Mouse (Mus musculus) embryonic facial prominence, embryonic 14.5 days (tissue): ENCODE measurements around the gene Vps25. TPM values are rescaled to one million over a fixed set of nuclear protein-coding genes. Genes with fewer than 3 reads are reported as not detected.

ENCODE experiments used
- ATAC-seq: fragments of 200-750 bp; cut with Nextera tagmentation; 2 replicates; pipeline ENCODE4 v1.8.0; 2017; ENCODE audit warnings: low read depth, moderate number of reproducible peaks, moderate TSS enrichment
- DNase-seq: peaks from one replicate; pipeline ENCODE4 v3.0.0-alpha.2; 2015; ENCODE audit warnings: low spot score
- H3K27ac ChIP-seq: fragments of 300-500 bp; sonication (generic); replicated peaks from 2 replicates; pipeline ENCODE4 v1.5.1; 2014; ENCODE audit warnings: low read depth, mild to moderate bottlenecking, low read length, moderate library complexity
- H3K27me3 ChIP-seq: fragments of 300-500 bp; sonication (generic); replicated peaks from 2 replicates; pipeline ENCODE4 v1.6.1; 2014; ENCODE audit warnings: low read length; ENCODE audit not compliant: control insufficient read depth, insufficient read depth
- H3K36me3 ChIP-seq: fragments of 300-500 bp; sonication (generic); 2 replicates; pipeline ENCODE4 v1.6.1; 2014; ENCODE audit warnings: low read length, mixed read lengths; ENCODE audit not compliant: control insufficient read depth, insufficient read depth
- H3K4me1 ChIP-seq: fragments of 300-500 bp; sonication (generic); 2 replicates; pipeline ENCODE4 v1.6.1; 2014; ENCODE audit warnings: antibody characterized with exemption, low read length; ENCODE audit not compliant: control insufficient read depth, insufficient read depth
- H3K4me2 ChIP-seq: fragments of 300-500 bp; sonication (generic); 2 replicates; pipeline ENCODE4 v1.6.1; 2014; ENCODE audit warnings: low read depth, mild to moderate bottlenecking, low read length, moderate library complexity, mixed read lengths
- H3K4me3 ChIP-seq: fragments of 300-500 bp; sonication (generic); 2 replicates; pipeline ENCODE4 v1.5.1; 2014; ENCODE audit warnings: low read depth, mild to moderate bottlenecking, low read length
- H3K9ac ChIP-seq: fragments of 300-500 bp; sonication (generic); 2 replicates; pipeline ENCODE4 v1.6.1; 2014; ENCODE audit warnings: low read depth, mild to moderate bottlenecking, low read length, moderate library complexity, mixed read lengths
- H3K9me3 ChIP-seq: fragments of 300-500 bp; sonication (generic); 2 replicates; pipeline ENCODE4 v1.6.1; 2016; ENCODE audit warnings: low read length; ENCODE audit not compliant: control insufficient read depth
- WGBS: fragments of 180-500 bp; shearing (Covaris S2); extraction: QIAGEN DNeasy Blood & Tissue Kit; methylation state at CpG from one replicate; pipeline ENCODE4 v1.1.7; 2014; 5-methylcytosine and 5-hydroxymethylcytosine counted together
- polyA plus RNA-seq: library from polyadenylated mRNA; unstranded; fragments of >200 nt; fragmentation: Nextera tagmentation; extraction: Ambion mirVana; gene quantifications from 2 replicates; pipeline ENCODE4 v1.2.1, GENCODE M21; 2014

The Vps25 gene
- polyA plus RNA-seq, 1 experiment from 2014 or later = 111 TPM

DNA sequence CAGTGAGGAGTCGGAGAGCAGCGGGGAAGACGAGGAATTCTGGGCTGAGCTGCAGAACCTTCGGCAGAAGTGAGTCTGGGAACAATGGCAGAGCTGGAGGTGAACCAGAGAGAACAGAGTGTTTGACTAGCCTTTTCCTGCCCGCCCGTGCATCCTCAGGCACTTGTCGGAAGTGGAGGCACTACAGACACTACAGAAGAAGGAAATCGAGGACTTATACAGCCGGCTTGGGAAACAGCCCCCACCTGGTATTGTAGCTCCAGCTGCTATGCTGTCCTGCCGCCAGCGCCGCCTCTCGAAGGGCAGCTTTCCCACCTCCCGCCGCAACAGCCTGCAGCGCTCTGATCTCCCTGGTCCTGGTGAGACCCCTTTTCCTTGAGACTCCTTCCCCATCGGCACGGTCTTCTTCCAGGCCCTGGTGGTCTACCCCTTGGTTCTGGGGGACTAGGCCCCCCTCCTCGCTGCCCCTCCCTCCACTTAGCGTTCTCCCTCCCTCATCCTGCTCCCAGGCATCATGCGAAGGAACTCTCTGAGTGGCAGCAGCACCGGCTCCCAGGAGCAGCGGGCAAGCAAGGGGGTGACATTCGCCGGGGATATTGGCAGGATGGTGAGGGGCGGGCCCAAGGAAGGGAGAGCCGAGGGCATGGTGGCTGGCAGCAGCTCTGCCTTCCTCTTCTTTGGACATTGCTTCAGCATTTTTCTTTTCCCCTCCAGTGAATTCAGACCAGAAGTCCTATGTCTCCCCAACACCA lies 23.0 kb downstream of the Vps25 start:
- H3K9me3 ChIP-seq = no peaks in the 10 kb centered on the region
- peaks cover 14% of the 10 kb centered on the region for H3K4me1 ChIP-seq
- 0 out of 2 replicates have a peak overlapping the region, but pooled peaks have one; percentile 3 for H3K9ac ChIP-seq
- DNase-seq = no peak
- H3K36me3 ChIP-seq = peaks cover 6% of the 10 kb centered on the region; the same call in 1 of the 2 replicates
- no peak overlapping the region for H3K27ac ChIP-seq
- no peak overlapping the region for H3K4me3 ChIP-seq
- ATAC-seq = no peak
- H3K27me3 ChIP-seq = peaks cover 5% of the 10 kb centered on the region; the same call in 1 of the 2 replicates
- H3K4me2 ChIP-seq = no peak overlapping the region
- 26% methylated on average over 20 of the region's 27 CpGs for WGBS

- peak overlapping the region; percentile 80 for H3K9ac ChIP-seq
- ATAC-seq (no peak), DNase-seq (no peak)
- peaks cover 5% of the 10 kb centered on the region; the same call in 1 of the 2 replicates for H3K27me3 ChIP-seq
- no peak overlapping the region for H3K27ac ChIP-seq
- peak overlapping the region; percentile 85 for H3K4me3 ChIP-seq
- no peaks in the 10 kb centered on the region for H3K9me3 ChIP-seq
- 70% methylated on average over 12 of the region's 12 CpGs for WGBS
- peaks cover 14% of the 10 kb centered on the region for H3K4me1 ChIP-seq
- H3K36me3 ChIP-seq = peaks cover 6% of the 10 kb centered on the region; the same call in 1 of the 2 replicates
- H3K4me2 ChIP-seq = peak overlapping the region; percentile 93
Measured at GRCm38 (mm10) chr11:101277381-101278222, 24.1 kb downstream of the Vps25 start.

- H3K9me3 ChIP-seq = no peaks in the 10 kb centered on the region
- peak; percentile 98 for ATAC-seq
- H3K27me3 ChIP-seq = peaks cover 5% of the 10 kb centered on the region; the same call in 1 of the 2 replicates
- WGBS = 10% methylated on average over 45 of the region's 45 CpGs
- H3K4me3 ChIP-seq = peak within 1 kb of the TSS; percentile 85
- peaks cover 14% of the 10 kb centered on the region for H3K4me1 ChIP-seq
- DNase-seq = peak; percentile 98
- H3K9ac ChIP-seq = peak within 1 kb of the TSS; percentile 80
- peak within 1 kb of the TSS; percentile 93 for H3K4me2 ChIP-seq
- H3K27ac ChIP-seq = peak within 1 kb of the TSS; percentile 45
- peaks cover 6% of the 10 kb centered on the region; the same call in 1 of the 2 replicates for H3K36me3 ChIP-seq
Measured at GRCm38 (mm10) chr11:101278223-101279192, 25.0 kb downstream of the Vps25 start, which contains the start of the genes Cntd1 and Coa3. Gene Cntd1, plus strand, starts transcription at chr11:101279012. Gene Coa3, minus strand, starts transcription at chr11:101279114.

DNA sequence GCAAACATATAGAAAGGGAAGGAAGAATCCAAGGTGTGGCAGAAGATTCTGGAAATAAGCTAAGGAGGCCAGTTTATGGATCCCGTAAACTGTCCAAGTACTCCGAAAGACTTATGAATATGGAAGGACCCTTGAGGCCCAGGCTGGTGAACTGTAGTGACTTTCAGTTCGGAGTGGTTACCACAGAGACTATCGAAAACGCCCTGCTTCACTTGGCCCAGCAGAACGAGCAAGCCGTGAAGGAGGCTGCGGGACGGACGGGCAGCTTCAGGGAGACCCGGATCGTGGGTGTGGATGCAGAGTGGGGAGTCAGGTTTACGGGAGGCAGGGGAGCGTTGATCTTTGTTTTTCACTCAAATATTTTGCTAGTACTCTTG lies 25.7 kb downstream of the Vps25 start:
- Histone ChIP-seq H3K27me3 (peaks cover 5% of the 10 kb centered on the region; the same call in 1 of the 2 replicates), H3K9ac (no peak overlapping the region), H3K9me3 (no peaks in the 10 kb centered on the region), H3K27ac (no peak overlapping the region), H3K36me3 (peaks cover 6% of the 10 kb centered on the region; the same call in 1 of the 2 replicates), H3K4me1 (peaks cover 14% of the 10 kb centered on the region), H3K4me3 (peak overlapping the region; percentile 85), H3K4me2 (peak overlapping the region; percentile 93)
- ATAC-seq = no peak
- DNase-seq = no peak
- 63% methylated on average over 14 of the region's 14 CpGs for WGBS

GRCm38 (mm10) chr11:101280837-101281236 lies 27.3 kb downstream of the Vps25 start:
- H3K27ac ChIP-seq = no peak overlapping the region
- 44% methylated on average over 7 of the region's 7 CpGs for WGBS
- no peak for DNase-seq
- no peak overlapping the region for H3K4me3 ChIP-seq
- peaks cover 6% of the 10 kb centered on the region; the same call in 1 of the 2 replicates for H3K36me3 ChIP-seq
- no peak overlapping the region for H3K4me2 ChIP-seq
- ATAC-seq = no peak
- H3K9me3 ChIP-seq = no peaks in the 10 kb centered on the region
- peaks cover 5% of the 10 kb centered on the region; the same call in 1 of the 2 replicates for H3K27me3 ChIP-seq
- H3K4me1 ChIP-seq = peaks cover 14% of the 10 kb centered on the region
- no peak overlapping the region for H3K9ac ChIP-seq

- no peak overlapping the region for H3K4me2 ChIP-seq
- ATAC-seq = no peak
- no peak overlapping the region for H3K27ac ChIP-seq
- H3K27me3 ChIP-seq = peaks cover 5% of the 10 kb centered on the region; the same call in 1 of the 2 replicates
- peaks cover 3% of the 10 kb centered on the region for H3K4me1 ChIP-seq
- no peak overlapping the region for H3K9ac ChIP-seq
- DNase-seq = no peak
- H3K9me3 ChIP-seq = no peaks in the 10 kb centered on the region
- H3K36me3 ChIP-seq = peaks cover 9% of the 10 kb centered on the region; the same call in 1 of the 2 replicates
- WGBS = 45% methylated on average over 5 of the region's 5 CpGs
- H3K4me3 ChIP-seq = no peak overlapping the region
Measured at GRCm38 (mm10) chr11:101282896-101283295, 29.4 kb downstream of the Vps25 start.

DNA sequence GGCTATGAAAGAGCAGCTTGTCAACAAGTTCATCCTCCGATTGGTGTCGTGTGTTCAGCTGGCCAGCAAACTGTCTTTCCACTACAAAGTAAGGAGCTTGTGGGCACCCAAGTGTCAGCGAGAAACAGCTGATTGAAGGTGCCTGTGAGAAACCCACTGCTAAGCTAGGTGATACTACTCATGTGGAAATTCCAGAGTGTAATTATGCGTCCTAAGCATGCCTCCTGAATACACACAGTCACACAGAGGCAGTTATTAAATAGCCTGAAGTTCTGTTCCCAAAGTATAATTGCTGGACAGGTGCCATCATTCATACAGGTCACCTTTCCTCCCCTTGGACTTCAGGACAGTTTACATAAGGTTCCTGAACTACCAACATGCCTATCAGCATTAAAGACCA lies 30.3 kb downstream of the Vps25 start:
- no peak for DNase-seq
- WGBS = 61% methylated on average over 4 of the region's 4 CpGs
- ATAC-seq = no peak
- no peaks in the 10 kb centered on the region for H3K4me1 ChIP-seq
- H3K27ac ChIP-seq = no peak overlapping the region
- H3K4me3 ChIP-seq = no peak overlapping the region
- H3K36me3 ChIP-seq = peaks cover 18% of the 10 kb centered on the region
- H3K9me3 ChIP-seq = no peaks in the 10 kb centered on the region
- H3K27me3 ChIP-seq = peaks cover 5% of the 10 kb centered on the region; the same call in 1 of the 2 replicates
- H3K9ac ChIP-seq = no peak overlapping the region
- H3K4me2 ChIP-seq = no peak overlapping the region
